Mouse (Mus musculus): ENCODE data around the gene Hist1h4d.
"Not testable (repeated sequence)": the region's sequence is repeated elsewhere in the genome, so short reads cannot be mapped to it uniquely, and the experiment has no call there.

DNA sequence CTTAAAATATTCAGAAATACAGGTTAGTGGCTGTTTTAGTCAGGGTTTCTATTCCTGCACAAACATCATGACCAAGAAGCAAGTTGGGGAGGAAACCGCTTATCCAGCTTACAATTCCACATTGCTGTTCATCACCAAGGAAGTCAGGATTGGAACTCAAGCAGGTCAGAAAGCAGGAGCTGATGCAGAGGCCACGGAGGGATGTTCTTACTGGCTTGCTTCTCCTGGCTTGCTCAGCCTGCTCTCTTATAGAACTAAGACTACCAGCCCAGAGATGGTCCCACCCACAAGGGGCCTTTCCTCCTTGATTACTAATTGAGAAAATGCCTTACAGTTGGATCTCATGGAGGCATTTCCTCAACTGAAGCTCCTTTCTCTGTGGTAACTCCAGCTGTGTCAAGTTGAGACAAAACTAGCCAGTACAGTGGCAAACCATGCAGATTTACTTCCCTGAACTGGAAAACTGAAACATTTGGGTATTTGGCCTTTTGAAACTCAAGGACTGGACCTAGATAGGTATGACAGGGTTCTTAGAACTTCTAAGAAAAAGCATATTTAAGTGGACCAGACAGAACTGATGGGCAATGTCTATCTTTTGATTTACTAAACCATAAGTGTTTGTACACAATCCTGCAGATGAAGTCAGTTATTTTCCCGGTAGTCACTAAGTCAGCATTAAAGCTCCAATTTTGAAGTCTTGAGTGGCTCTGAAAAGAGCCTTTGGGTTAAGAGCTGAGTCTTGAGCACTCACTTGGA lies 39.0 kb upstream of the Hist1h4d start:
- TF ChIP-seq POLR2A (IDR thresholded peaks at IDR 0.05; ENCODE audit: borderline replicate concordance, extremely low read depth, insufficient read depth, insufficient read length, poor library complexity, severe bottlenecking); CTCF (IDR thresholded peaks at IDR 0.05; ENCODE audit: borderline replicate concordance, extremely low read depth, insufficient read depth, insufficient read length): not testable (repeated sequence)

All from brain, embryonic 14.5 days (tissue).